Mouse (Mus musculus): ENCODE results near the gene Ssbp2. TPM values are rescaled to one million over a fixed set of nuclear protein-coding genes. Genes with fewer than 3 reads are reported as not detected.

Gene Ssbp2
- 9.8 and 15.1 TPM in 2 replicates for polyA plus RNA-seq (2012; rRNA removed)

GRCm38 (mm10) chr13:91459896-91460620 is at the start of gene Ssbp2:
Gene Ssbp2, plus strand, starts transcription at chr13:91460283.
- peaks cover 6% of the 10 kb centered on the region; the same call in 1 of the 2 replicates for H3K4me1 ChIP-seq (ENCODE audit: control insufficient read depth, insufficient read depth, low read length)
- WGBS = 10% methylated on average over 29 of the region's 29 CpGs
- DNase-seq = no peak
- TF ChIP-seq CTCF (IDR thresholded peaks at IDR 0.05; ENCODE audit: insufficient read depth, low read length) = no peak
- TF ChIP-seq POLR2A (IDR thresholded peaks at IDR 0.05; ENCODE audit: borderline replicate concordance, extremely low read depth, low read depth, low read length) = peak; percentile 6; the same call in 1 of the 2 replicates
- peak within 1 kb of the TSS; percentile 82 for H3K4me3 ChIP-seq (replicated peaks; ENCODE audit: extremely low read depth, low read depth, low read length)

- 66% methylated on average over 5 of the region's 5 CpGs for WGBS
- Histone ChIP-seq H3K4me1 (ENCODE audit: control insufficient read depth, insufficient read depth, low read length) (no peaks in the 10 kb centered on the region), H3K4me3 (replicated peaks; ENCODE audit: extremely low read depth, low read depth, low read length) (no peak overlapping the region)
- no peak for TF ChIP-seq CTCF (IDR thresholded peaks at IDR 0.05; ENCODE audit: insufficient read depth, low read length)
- TF ChIP-seq POLR2A (IDR thresholded peaks at IDR 0.05; ENCODE audit: borderline replicate concordance, extremely low read depth, low read depth, low read length) = no peak
- DNase-seq = no peak
Observed at GRCm38 (mm10) chr13:91413752-91414503, 46.2 kb upstream of the Ssbp2 start.

- WGBS = 79% methylated on average over 4 of the region's 4 CpGs
Observed at GRCm38 (mm10) chr13:91415896-91416295, 44.2 kb upstream of the Ssbp2 start.

DNA sequence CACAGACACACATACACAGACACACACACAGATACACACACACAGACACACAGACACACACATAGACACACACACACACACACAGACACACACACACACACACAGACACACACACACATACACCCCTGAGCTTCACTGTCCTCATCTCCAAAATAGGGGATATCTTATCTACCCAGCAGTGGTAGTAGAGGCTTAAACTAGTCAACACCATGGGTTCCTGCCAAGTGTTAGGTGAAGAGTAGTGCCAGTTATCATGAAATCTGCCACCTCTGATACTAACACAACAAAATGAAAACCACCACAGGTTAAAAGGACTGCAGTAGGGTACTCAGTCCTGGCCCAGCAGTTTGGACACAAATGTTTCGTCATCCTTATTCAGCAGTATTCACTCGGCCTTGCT is 43.4 kb upstream of the Ssbp2 start:
- Histone ChIP-seq H3K4me1 (ENCODE audit: control insufficient read depth, insufficient read depth, low read length) (no peaks in the 10 kb centered on the region; the same call in 1 of the 2 replicates), H3K4me3 (replicated peaks; ENCODE audit: extremely low read depth, low read depth, low read length) (no peak overlapping the region)
- 80% methylated on average over 2 of the region's 2 CpGs for WGBS
- TF ChIP-seq POLR2A (IDR thresholded peaks at IDR 0.05; ENCODE audit: borderline replicate concordance, extremely low read depth, low read depth, low read length) = no peak
- TF ChIP-seq CTCF (IDR thresholded peaks at IDR 0.05; ENCODE audit: insufficient read depth, low read length) = no peak
- DNase-seq = no peak

More at GRCm38 (mm10) chr13:91415896-91416295, 44.2 kb upstream of the Ssbp2 start:
- no peak for DNase-seq
- Histone ChIP-seq H3K4me1 (ENCODE audit: control insufficient read depth, insufficient read depth, low read length) (no peaks in the 10 kb centered on the region), H3K4me3 (replicated peaks; ENCODE audit: extremely low read depth, low read depth, low read length) (no peak overlapping the region)
- TF ChIP-seq CTCF (IDR thresholded peaks at IDR 0.05; ENCODE audit: insufficient read depth, low read length) (no peak), POLR2A (IDR thresholded peaks at IDR 0.05; ENCODE audit: borderline replicate concordance, extremely low read depth, low read depth, low read length) (no peak)

GRCm38 (mm10) chr13:91421387-91421949 is 38.6 kb upstream of the Ssbp2 start:
- WGBS = 15% methylated on average over 9 of the region's 9 CpGs
- DNase-seq = peak; percentile 41
- H3K4me1 ChIP-seq (ENCODE audit: control insufficient read depth, insufficient read depth, low read length) = no peaks in the 10 kb centered on the region; the same call in 1 of the 2 replicates
- TF ChIP-seq POLR2A (IDR thresholded peaks at IDR 0.05; ENCODE audit: borderline replicate concordance, extremely low read depth, low read depth, low read length) (no peak), CTCF (IDR thresholded peaks at IDR 0.05; ENCODE audit: insufficient read depth, low read length) (no peak)
- H3K4me3 ChIP-seq (replicated peaks; ENCODE audit: extremely low read depth, low read depth, low read length) = no peak overlapping the region

GRCm38 (mm10) chr13:91430867-91431266 is 29.2 kb upstream of the Ssbp2 start:
- DNase-seq = no peak
- no peaks in the 10 kb centered on the region; the same call in none of the 2 replicates for H3K4me1 ChIP-seq (ENCODE audit: control insufficient read depth, insufficient read depth, low read length)
- WGBS = 40% methylated on average over 5 of the region's 5 CpGs
- TF ChIP-seq CTCF (IDR thresholded peaks at IDR 0.05; ENCODE audit: insufficient read depth, low read length) (no peak), POLR2A (IDR thresholded peaks at IDR 0.05; ENCODE audit: borderline replicate concordance, extremely low read depth, low read depth, low read length) (no peak)
- peak overlapping the region; percentile 6 for H3K4me3 ChIP-seq (replicated peaks; ENCODE audit: extremely low read depth, low read depth, low read length)

DNA sequence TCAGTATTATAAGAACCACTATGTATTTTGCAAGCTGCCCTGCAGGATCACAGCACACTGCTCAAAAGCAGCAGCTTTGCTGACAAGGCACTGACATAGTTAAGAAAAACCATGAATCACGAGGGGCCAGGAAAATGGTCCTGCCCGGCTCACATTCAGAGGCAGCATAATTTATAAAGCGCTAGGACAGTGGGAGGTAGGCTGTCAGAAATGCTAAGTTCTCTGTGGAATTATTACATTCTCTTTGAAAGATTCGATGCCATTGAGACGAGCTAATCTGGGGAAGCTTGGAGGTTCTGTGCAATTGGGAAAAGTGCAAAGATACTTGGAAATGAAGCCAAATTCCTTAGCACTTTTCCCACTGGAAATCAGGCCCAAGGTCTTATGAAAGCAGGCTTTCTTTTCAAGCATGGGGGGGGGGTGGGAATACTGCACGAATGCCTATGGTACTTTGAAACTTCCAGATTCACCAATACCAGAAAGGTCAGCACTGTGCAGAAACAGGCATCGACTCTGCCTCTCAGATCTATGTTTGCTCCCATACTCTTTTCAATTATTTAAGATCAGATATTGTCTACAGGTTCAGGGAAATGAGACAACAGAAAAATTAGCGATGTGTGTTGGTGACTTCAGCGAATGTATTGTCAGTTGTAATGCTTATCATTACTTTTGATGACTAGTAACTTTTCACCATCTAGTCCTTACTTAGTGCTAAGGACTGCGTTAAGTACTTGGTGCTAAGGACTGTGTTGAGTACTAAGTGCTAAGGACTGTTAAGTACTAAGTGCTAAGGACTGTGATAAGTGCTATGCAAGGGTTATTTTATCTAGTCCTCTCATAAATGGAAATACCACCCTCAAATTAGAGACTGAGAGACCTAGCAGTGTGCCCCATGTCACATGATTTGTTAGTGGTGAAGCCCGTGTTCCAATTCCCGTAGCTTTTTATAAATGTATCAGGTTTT is 28.4 kb upstream of the Ssbp2 start:
- no peak for DNase-seq
- TF ChIP-seq POLR2A (IDR thresholded peaks at IDR 0.05; ENCODE audit: borderline replicate concordance, extremely low read depth, low read depth, low read length) = no peak
- no peak for TF ChIP-seq CTCF (IDR thresholded peaks at IDR 0.05; ENCODE audit: insufficient read depth, low read length)
- H3K4me3 ChIP-seq (replicated peaks; ENCODE audit: extremely low read depth, low read depth, low read length) = no peak overlapping the region
- H3K4me1 ChIP-seq (ENCODE audit: control insufficient read depth, insufficient read depth, low read length) = no peaks in the 10 kb centered on the region; the same call in none of the 2 replicates
- 60% methylated on average over 12 of the region's 12 CpGs for WGBS

DNA sequence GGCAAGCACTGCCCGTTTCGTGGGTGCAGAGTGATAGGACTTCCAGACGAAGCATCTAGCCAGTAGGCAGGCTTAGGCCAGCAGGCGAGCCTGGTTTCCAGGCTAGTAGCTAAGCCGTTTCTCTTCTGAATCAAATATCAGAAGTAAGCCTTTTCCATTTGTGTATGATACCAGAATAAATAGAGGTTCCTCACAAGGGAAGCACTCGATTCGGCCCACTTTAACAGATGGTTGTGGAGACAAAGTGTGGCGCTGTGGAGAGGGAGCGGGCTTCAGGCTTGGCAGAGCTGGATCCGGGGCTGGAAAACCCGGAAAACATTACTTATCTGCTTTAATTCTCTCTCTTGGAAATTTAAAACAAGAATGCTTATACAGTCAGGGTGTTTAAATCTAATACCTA is 27.1 kb upstream of the Ssbp2 start:
- 87% methylated on average over 11 of the region's 11 CpGs for WGBS
- no peak for DNase-seq
- Histone ChIP-seq H3K4me1 (ENCODE audit: control insufficient read depth, insufficient read depth, low read length) (no peaks in the 10 kb centered on the region; the same call in 1 of the 2 replicates), H3K4me3 (replicated peaks; ENCODE audit: extremely low read depth, low read depth, low read length) (no peak overlapping the region)
- TF ChIP-seq CTCF (IDR thresholded peaks at IDR 0.05; ENCODE audit: insufficient read depth, low read length) (no peak), POLR2A (IDR thresholded peaks at IDR 0.05; ENCODE audit: borderline replicate concordance, extremely low read depth, low read depth, low read length) (no peak)
